Mouse (Mus musculus) cerebellum, adult (tissue): ENCODE results near the gene Mff.

Experiments used
- ATAC-seq: cut with Nextera tagmentation; 2 replicates; pipeline ENCODE4 v1.9.2; 2017; ENCODE audit warnings: mild to moderate bottlenecking, moderate library complexity, mixed read lengths; ENCODE audit not compliant: insufficient number of reproducible peaks, low FRiP score, low TSS enrichment

Mff gene

GRCm38 (mm10) chr1:82768269-82768668, 43.6 kb downstream of the Mff start, which contains the start of gene Tm4sf20:
Gene Tm4sf20 (minus strand): TSS chr1:82768461.
- no peak for ATAC-seq

DNA sequence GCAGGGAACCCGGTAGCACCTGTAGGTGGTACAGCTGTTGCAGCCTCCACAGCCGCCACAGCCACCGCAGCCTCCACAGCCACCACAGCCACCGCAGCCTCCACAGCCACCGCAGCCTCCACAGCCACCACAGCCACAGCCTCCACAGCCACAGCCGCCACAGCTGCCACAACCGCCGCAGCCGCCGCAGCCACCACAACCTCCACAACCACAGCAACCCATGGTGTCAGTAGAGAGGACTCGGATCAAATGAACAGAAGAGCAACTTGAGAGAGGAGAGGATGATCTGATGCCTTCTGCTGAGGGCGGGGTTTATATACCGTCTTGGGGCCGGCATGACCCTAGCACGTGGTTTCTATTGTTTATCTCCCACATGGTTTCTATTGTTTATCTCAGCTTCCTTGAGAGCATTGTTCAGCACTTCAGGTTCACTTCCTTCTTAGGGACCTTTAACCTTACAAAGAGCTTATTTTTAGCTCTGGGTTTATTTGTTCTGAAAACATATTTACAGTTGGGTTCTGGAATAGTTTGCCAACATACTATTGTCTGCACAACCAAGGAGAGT, 46.4 kb downstream of the Mff start, which contains the start of gene Gm47791:
TSS of gene Gm47791 (minus strand) at position 222 of the 565 bp plus-strand sequence.
- no peak for ATAC-seq

GRCm38 (mm10) chr1:82772428-82772827, 47.7 kb downstream of the Mff start:
- ATAC-seq = no peak

DNA sequence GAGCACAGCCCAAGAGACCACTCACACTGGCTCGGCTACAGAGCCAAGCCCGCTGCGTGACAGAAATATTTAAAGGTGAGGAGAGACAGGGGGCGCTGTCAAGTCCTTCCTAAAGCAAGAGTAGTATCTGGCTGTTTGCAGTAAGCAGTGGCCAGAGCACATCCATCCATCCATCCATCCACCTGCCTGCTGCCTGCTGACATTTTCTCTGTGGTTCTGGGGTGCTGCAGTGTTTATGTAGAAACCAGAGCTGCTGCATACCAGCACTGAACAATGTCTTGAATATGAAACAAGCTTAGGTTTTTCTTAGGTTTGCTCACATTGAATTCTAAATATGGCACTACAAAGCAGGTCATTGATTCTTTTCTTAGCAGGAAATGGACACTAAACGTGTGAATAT, 48.5 kb downstream of the Mff start:
- ATAC-seq = no peak

GRCm38 (mm10) chr1:82775293-82775692, 50.6 kb downstream of the Mff start:
- ATAC-seq = no peak

DNA sequence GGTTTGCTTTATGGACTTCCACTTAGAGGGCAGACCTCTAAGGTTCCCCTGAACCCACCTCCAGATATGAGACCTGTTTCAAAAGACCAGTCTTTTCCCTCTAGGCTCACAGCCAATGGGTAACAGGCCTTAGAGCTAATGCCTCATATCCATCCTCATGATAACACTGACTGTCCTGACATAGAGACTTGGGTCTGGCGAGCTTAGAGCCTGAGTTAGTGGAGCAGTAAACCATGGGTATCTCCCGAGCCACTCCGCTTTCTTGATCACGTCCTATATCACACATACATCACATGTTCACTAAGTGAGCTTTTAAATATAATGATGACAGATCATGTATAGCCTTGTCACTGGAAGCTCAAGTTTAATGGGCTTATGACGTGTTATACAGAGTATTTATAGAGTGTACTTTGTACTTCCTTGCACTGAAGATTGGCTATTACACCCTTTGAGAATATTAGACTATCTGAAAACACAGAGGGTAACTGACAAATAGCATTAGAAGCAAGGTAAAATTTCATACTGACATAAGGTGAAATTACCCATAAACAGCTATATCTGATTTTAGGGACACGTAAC, 54.8 kb downstream of the Mff start:
- no peak for ATAC-seq

- ATAC-seq = no peak
Measured at GRCm38 (mm10) chr1:82783559-82783958, 58.9 kb downstream of the Mff start.

GRCm38 (mm10) chr1:82785546-82785945, 60.9 kb downstream of the Mff start:
- no peak for ATAC-seq

GRCm38 (mm10) chr1:82787414-82787813, 62.7 kb downstream of the Mff start:
- peak; percentile 77 for ATAC-seq

DNA sequence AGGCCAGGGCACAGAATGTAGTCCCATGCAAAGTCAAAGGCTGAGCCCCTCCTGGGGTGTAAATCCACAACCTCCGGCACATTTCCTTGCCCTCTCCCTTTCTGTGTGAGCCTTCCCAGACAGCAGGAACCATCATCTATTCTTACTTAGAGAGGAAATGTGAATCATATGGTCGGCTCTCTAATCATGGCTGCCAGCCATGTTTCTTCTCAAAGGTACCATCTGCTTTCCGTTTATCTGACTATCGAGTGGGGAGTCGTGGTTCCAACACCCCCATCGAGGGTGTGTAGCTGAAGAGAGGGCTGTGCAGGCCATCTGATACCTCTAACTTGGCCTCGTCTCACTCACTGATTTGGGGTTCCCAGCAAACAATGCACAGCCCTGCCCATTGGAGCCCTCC, 63.4 kb downstream of the Mff start:
- 0 out of 2 replicates have a peak, but pooled peaks have one; percentile 21 for ATAC-seq

GRCm38 (mm10) chr1:82791105-82791504, 66.4 kb downstream of the Mff start:
- ATAC-seq = no peak

GRCm38 (mm10) chr1:82792238-82792637, 67.5 kb downstream of the Mff start:
- no peak for ATAC-seq

DNA sequence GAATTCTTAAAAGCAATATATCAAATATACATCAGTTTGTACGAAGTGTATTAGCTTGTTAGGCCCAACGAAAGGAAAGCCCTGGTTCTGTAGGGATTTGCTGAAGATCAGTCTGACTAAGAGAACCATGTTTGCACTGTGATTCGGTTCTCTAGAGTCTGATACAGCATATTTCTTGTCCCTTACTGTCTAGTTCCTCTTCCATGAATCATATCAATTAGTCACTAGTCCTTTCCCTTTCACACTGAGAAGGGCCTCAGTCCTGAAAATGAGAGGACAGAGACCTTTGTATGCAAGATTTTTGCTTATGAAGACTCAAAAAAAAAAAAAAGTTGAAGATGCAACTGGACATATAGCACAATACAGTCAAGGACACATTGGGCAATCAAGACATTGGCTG, 68.4 kb downstream of the Mff start:
- ATAC-seq = no peak

GRCm38 (mm10) chr1:82793986-82794385, 69.3 kb downstream of the Mff start:
- 0 out of 2 replicates have a peak, but pooled peaks have one; percentile 36 for ATAC-seq

DNA sequence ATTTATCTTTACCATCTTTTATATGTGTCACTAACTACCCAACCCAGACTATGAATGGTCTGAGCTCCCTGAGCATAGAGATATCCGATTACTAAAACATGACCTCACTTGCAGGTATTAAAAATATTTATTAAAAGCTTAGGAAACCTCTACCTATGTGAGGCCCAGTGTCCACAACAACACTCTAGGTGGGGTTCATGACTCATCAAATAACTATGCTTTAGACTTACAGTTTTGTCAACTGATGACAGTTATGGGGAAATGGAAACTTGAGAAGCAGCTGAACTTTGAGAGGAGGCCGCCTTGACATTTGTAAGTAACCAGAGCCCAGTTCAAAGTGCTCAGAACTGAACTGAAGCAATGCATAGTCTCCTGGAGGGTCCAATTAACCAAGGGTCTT, 70.5 kb downstream of the Mff start:
- no peak for ATAC-seq

GRCm38 (mm10) chr1:82795702-82796443, 71.2 kb downstream of the Mff start:
- no peak for ATAC-seq

DNA sequence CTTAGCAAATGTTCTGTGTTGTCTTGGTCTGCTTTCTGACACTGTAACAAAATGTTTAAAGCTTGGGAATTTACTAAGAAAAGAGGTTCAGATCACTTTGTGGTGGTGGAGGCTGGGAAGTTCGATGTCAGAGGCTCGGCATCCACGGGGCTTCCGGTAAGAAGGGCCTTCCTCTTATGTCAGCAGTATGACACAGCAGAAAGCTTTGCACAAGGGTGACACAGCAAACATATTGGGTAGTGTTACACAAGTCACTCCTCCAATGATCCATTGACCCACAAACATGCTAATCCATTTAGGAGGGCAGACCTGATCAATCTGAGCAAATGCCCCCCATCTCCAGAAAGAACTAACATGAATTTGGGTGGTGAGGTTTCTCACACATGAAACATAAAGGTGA, 72.4 kb downstream of the Mff start:
- ATAC-seq = no peak

GRCm38 (mm10) chr1:82798304-82798703, 73.6 kb downstream of the Mff start:
- no peak for ATAC-seq

GRCm38 (mm10) chr1:82798922-82799321, 74.2 kb downstream of the Mff start:
- ATAC-seq = no peak

DNA sequence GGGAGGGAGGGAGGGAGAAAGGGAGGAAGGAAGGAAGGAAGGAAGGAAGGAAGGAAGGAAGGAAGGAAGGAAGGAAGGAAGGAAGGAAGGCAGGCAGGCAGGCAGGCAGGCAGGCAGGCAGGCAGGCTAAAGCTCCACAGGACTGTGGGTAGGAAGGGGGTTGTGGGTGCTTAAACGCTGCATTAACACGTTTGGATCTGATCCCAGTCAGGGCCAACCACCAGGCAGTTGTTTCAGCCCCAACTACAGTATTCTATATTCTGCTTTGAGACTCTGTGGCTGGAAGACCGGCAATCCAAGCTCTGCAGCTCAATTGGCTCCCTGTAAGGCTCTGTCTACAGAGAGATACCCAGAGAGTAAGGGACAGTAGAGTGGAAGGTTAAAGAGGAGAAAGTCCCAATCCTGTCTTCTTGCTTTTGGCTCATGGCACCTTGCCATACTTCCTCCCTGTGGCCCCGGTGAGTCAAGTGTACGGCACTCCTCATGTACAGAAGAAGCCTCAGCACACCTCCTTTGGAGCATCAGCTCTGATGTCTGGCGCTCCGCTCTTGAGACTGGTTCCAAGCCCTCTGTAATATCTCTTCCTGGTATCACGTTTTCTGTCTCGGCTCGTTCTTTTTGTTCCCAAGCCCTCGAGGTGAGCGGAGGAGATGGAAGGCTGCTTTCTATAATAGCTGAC, 76.6 kb downstream of the Mff start:
- ATAC-seq = 0 out of 2 replicates have a peak, but pooled peaks have one; percentile 37
